Mouse (Mus musculus): ENCODE results near the gene Agpat3.

The Agpat3 gene

GRCm38 (mm10) chr10:78351887-78352665, at the start of gene Agpat3:
Agpat3 (minus strand) TSS chr10:78352489.
- DNase-seq (ENCODE audit: low spot score), result peak; percentile 18

GRCm38 (mm10) chr10:78401127-78401526, 48.8 kb upstream of the Agpat3 start:
- no peak for DNase-seq (ENCODE audit: low spot score)

GRCm38 (mm10) chr10:78399090-78399657, 46.9 kb upstream of the Agpat3 start:
- DNase-seq (ENCODE audit: low spot score), result no peak

GRCm38 (mm10) chr10:78396625-78396885, 44.3 kb upstream of the Agpat3 start:
- no peak for DNase-seq (ENCODE audit: low spot score)

- DNase-seq (ENCODE audit: low spot score), result peak; percentile 96
Measured at GRCm38 (mm10) chr10:78395819-78396624, 43.7 kb upstream of the Agpat3 start.

- DNase-seq (ENCODE audit: low spot score), result no peak
Measured at GRCm38 (mm10) chr10:78395377-78395776, 43.1 kb upstream of the Agpat3 start.

GRCm38 (mm10) chr10:78392072-78392471, 39.8 kb upstream of the Agpat3 start:
- peak; percentile 67 for DNase-seq (ENCODE audit: low spot score)

GRCm38 (mm10) chr10:78390982-78391470, 38.7 kb upstream of the Agpat3 start:
- no peak for DNase-seq (ENCODE audit: low spot score)

- DNase-seq (ENCODE audit: low spot score), result no peak
Measured at GRCm38 (mm10) chr10:78388216-78388980, 36.1 kb upstream of the Agpat3 start.

- DNase-seq (ENCODE audit: low spot score), result no peak
Measured at GRCm38 (mm10) chr10:78385520-78385919, 33.2 kb upstream of the Agpat3 start.

- no peak for DNase-seq (ENCODE audit: low spot score)
Measured at GRCm38 (mm10) chr10:78383567-78383966, 31.3 kb upstream of the Agpat3 start.

GRCm38 (mm10) chr10:78378516-78378915, 26.2 kb upstream of the Agpat3 start:
- DNase-seq (ENCODE audit: low spot score), result no peak

GRCm38 (mm10) chr10:78372681-78373668, 20.7 kb upstream of the Agpat3 start:
- no peak for DNase-seq (ENCODE audit: low spot score)

- no peak for DNase-seq (ENCODE audit: low spot score)
Measured at GRCm38 (mm10) chr10:78371746-78372145, 19.5 kb upstream of the Agpat3 start.

- no peak for DNase-seq (ENCODE audit: low spot score)
Measured at GRCm38 (mm10) chr10:78367586-78367985, 15.3 kb upstream of the Agpat3 start.

- DNase-seq (ENCODE audit: low spot score), result no peak
Measured at GRCm38 (mm10) chr10:78366851-78367312, 14.6 kb upstream of the Agpat3 start.

- DNase-seq (ENCODE audit: low spot score), result no peak
Measured at GRCm38 (mm10) chr10:78366195-78366834, 14.0 kb upstream of the Agpat3 start.

- no peak for DNase-seq (ENCODE audit: low spot score)
Measured at GRCm38 (mm10) chr10:78365555-78365954, 13.3 kb upstream of the Agpat3 start.

GRCm38 (mm10) chr10:78364106-78364505, 11.8 kb upstream of the Agpat3 start:
- DNase-seq (ENCODE audit: low spot score), result no peak

- no peak for DNase-seq (ENCODE audit: low spot score)
Measured at GRCm38 (mm10) chr10:78363366-78363765, 11.1 kb upstream of the Agpat3 start.
